Comparison of ENCODE assay signal across 8 mouse cellular contexts in the genomic region with DNA sequence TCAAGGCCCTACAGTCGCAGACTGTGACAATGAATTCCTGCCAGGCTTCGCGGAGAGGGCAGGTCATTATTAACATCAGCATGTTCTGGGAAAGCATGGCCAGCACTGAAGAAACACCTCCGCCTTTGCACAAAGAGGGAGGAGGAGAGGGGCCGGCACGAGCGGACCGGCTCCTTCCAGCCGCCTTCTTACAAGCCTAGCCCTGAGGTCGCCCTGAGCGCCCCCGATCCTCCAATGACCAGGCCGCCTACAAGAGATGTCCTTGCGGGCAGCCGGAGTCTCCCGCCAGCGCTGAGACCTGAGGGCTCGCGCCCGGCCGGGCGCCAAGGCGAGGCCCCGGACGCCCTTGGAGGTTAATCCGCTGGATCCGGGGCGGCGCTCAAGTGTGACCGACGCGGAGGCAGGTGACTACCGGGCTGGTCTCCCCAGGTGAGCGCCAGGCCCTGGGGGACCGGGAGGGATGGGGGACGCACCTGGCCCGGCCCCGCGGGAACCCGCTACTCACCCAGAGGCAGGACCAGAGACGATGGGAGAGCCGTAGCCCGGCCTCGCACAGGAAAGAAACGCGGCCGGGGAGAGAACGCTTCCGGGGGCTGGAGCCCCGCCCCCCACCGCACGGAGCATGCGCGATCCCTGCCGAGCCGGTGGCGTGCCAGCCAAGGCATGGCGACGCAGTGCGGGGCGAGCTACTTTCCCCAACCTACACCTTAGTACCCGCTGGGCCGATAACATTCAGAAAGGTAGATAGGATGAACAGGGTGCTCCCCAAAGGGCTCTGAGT. TPM values are rescaled to one million over a fixed set of nuclear protein-coding genes. Genes with fewer than 3 reads are reported as not detected.
DNase-seq lines count a peak whose midpoint lies in the region; ATAC-seq and TF ChIP-seq lines count a peak whose summit lies in the region.

No protein-coding gene starts in this region.

- H3K9ac ChIP-seq in CH12.LX (ENCODE audit: insufficient read depth, low read depth) = peak overlapping the region; percentile 96
- peak overlapping the region; percentile 95 for H3K9ac ChIP-seq in forebrain, embryonic 12.5 days
- peak overlapping the region; percentile 81 for H3K9ac ChIP-seq in heart, postnatal 0 days (replicated peaks; ENCODE audit: low read depth, low read length)
- H3K9ac ChIP-seq in liver, postnatal 0 days (replicated peaks) = peak overlapping the region; percentile 76
- peak overlapping the region; percentile 94 for H3K9ac ChIP-seq in neural tube, embryonic 14.5 days (replicated peaks; ENCODE audit: low read depth, low read length)

- H3K4me1 ChIP-seq in CH12.LX (ENCODE audit: control insufficient read depth in 1 of 2, insufficient read depth in 2 of 2) = peaks cover 10 to 41% of the 10 kb centered on the region in 2 experiments
- peaks cover 22% of the 10 kb centered on the region for H3K4me1 ChIP-seq in forebrain, embryonic 12.5 days
- H3K4me1 ChIP-seq in heart, postnatal 0 days (ENCODE audit: control insufficient read depth, insufficient read depth) = peaks cover 12% of the 10 kb centered on the region; the same call in 1 of the 2 replicates
- H3K4me1 ChIP-seq in liver, postnatal 0 days (ENCODE audit: insufficient read depth) = peaks cover 12% of the 10 kb centered on the region
- H3K4me1 ChIP-seq in neural tube, embryonic 14.5 days (ENCODE audit: control insufficient read depth, insufficient read depth, low read length) = peaks cover 15% of the 10 kb centered on the region

- TF ChIP-seq POLR2A in CH12.LX (IDR thresholded peaks at IDR 0.05; ENCODE audit: low read depth, low read length) = peak; percentile 93

- no peak for TF ChIP-seq EP300 in CH12.LX (IDR thresholded peaks at IDR 0.05; ENCODE audit: low read length)
- TF ChIP-seq EP300 in heart, postnatal 0 days (IDR thresholded peaks at IDR 0.05; ENCODE audit: low read depth) = no peak
- TF ChIP-seq EP300 in liver, postnatal 0 days (IDR thresholded peaks at IDR 0.05; ENCODE audit: low read depth) = no peak

- no peak for TF ChIP-seq CTCF in CH12.LX (conservative IDR thresholded peaks at IDR 0.05 in 1 of 2, IDR thresholded peaks at IDR 0.05 in 1 of 2; ENCODE audit: low read depth in 2 of 2, low read length in 2 of 2)
- no peak for TF ChIP-seq CTCF in heart, postnatal 0 days (IDR thresholded peaks at IDR 0.05; ENCODE audit: low read depth)
- TF ChIP-seq CTCF in liver, postnatal 0 days (IDR thresholded peaks at IDR 0.05; ENCODE audit: low read depth) = no peak

- in situ Hi-C loops in CH12.LX (cut with MboI; ENCODE audit: low pct_ligation_motif_present, low pct_unique_long_range_greater_than_20kb, low sequenced_read_pairs) = loop anchor here (5.0 to 10.0 kb wide), 2 partner anchors 515 to 653 kb away; no protein-coding TSS in a partner anchor

- no peaks in the 10 kb centered on the region for H3K9me3 ChIP-seq in CH12.LX (replicated peaks; ENCODE audit: low read length)
- H3K9me3 ChIP-seq in forebrain, embryonic 12.5 days = no peaks in the 10 kb centered on the region
- no peaks in the 10 kb centered on the region for H3K9me3 ChIP-seq in heart, postnatal 0 days (replicated peaks; ENCODE audit: control insufficient read depth, low read length)
- H3K9me3 ChIP-seq in liver, postnatal 0 days (ENCODE audit: low read length) = no peaks in the 10 kb centered on the region
- H3K9me3 ChIP-seq in neural tube, embryonic 14.5 days (ENCODE audit: control insufficient read depth, low read length) = no peaks in the 10 kb centered on the region

- no peaks in the 10 kb centered on the region for H3K27me3 ChIP-seq in CH12.LX (replicated peaks)
- no peaks in the 10 kb centered on the region for H3K27me3 ChIP-seq in forebrain, embryonic 12.5 days
- H3K27me3 ChIP-seq in heart, postnatal 0 days (ENCODE audit: control insufficient read depth, insufficient read depth, low read length) = no peaks in the 10 kb centered on the region
- H3K27me3 ChIP-seq in liver, postnatal 0 days (ENCODE audit: insufficient read depth, low read length) = no peaks in the 10 kb centered on the region
- H3K27me3 ChIP-seq in neural tube, embryonic 14.5 days (ENCODE audit: control insufficient read depth, insufficient read depth, low read length) = no peaks in the 10 kb centered on the region

- peak overlapping the region; percentile 68 to 80 (median 68) for H3K4me3 ChIP-seq in CH12.LX (replicated peaks in 1 of 3; ENCODE audit: low read depth in 2 of 3, low read length in 2 of 3, poor library complexity in 1 of 3)
- peak overlapping the region; percentile 89 for H3K4me3 ChIP-seq in forebrain, embryonic 12.5 days (replicated peaks)
- peak overlapping the region; percentile 95 for H3K4me3 ChIP-seq in heart, postnatal 0 days (ENCODE audit: low read depth, low read length)
- peak overlapping the region; percentile 67 for H3K4me3 ChIP-seq in liver, postnatal 0 days (ENCODE audit: low read depth, low read length)
- peak overlapping the region; percentile 97 for H3K4me3 ChIP-seq in neural tube, embryonic 14.5 days (ENCODE audit: low read depth, low read length)

- TF ChIP-seq RAD21 in CH12.LX (IDR thresholded peaks at IDR 0.05; ENCODE audit: low read depth, low read length) = no peak

- peak overlapping the region; percentile 98 for H3K27ac ChIP-seq in CH12.LX (ENCODE audit: insufficient read depth, low read depth)
- H3K27ac ChIP-seq in forebrain, embryonic 12.5 days = peak overlapping the region; percentile 93
- H3K27ac ChIP-seq in heart, postnatal 0 days (ENCODE audit: low read depth) = peak overlapping the region; percentile 94
- peak overlapping the region; percentile 89 for H3K27ac ChIP-seq in liver, postnatal 0 days (ENCODE audit: low read depth)
- H3K27ac ChIP-seq in neural tube, embryonic 14.5 days (ENCODE audit: low read depth, low read length) = peak overlapping the region; percentile 93

- H3K4me2 ChIP-seq in CH12.LX (ENCODE audit: insufficient read depth, low read depth, poor library complexity, severe bottlenecking) = peak overlapping the region; percentile 57
- H3K4me2 ChIP-seq in forebrain, embryonic 12.5 days = peak overlapping the region; percentile 73
- H3K4me2 ChIP-seq in heart, postnatal 0 days (ENCODE audit: low read depth, low read length) = peak overlapping the region; percentile 78
- H3K4me2 ChIP-seq in liver, postnatal 0 days (ENCODE audit: low read depth, low read length) = peak overlapping the region; percentile 83
- peak overlapping the region; percentile 82 for H3K4me2 ChIP-seq in neural tube, embryonic 14.5 days (ENCODE audit: low read depth, low read length)

- ATAC-seq in forebrain, embryonic 12.5 days (ENCODE audit: low FRiP score) = peak; percentile 97
- peak; percentile 95 for ATAC-seq in heart, postnatal 0 days (ENCODE audit: insufficient read depth, low read depth)
- ATAC-seq in liver, postnatal 0 days = peak; percentile 97
- ATAC-seq in neural tube, embryonic 14.5 days (ENCODE audit: low read depth) = peak; percentile 97

- under 1% methylated on average over 59 of the region's 63 CpGs for WGBS in forebrain, embryonic 12.5 days
- under 1% methylated on average over 63 of the region's 63 CpGs for WGBS in heart, postnatal 0 days
- under 1% methylated on average over 63 of the region's 63 CpGs for WGBS in large intestine, adult 2 months
- under 1% methylated on average over 63 of the region's 63 CpGs for WGBS in liver, postnatal 0 days (ENCODE audit: insufficient replicate concordance)
- under 1% methylated on average over 60 of the region's 63 CpGs for WGBS in neural tube, embryonic 14.5 days

- peaks cover 4 to 10% of the 10 kb centered on the region in 2 experiments for H3K36me3 ChIP-seq in CH12.LX (replicated peaks in 1 of 2; ENCODE audit: control insufficient read depth in 1 of 2, insufficient read depth in 1 of 2, low read length in 1 of 2)
- peaks cover 4% of the 10 kb centered on the region; the same call in 1 of the 2 replicates for H3K36me3 ChIP-seq in forebrain, embryonic 12.5 days (replicated peaks)
- no peaks in the 10 kb centered on the region for H3K36me3 ChIP-seq in heart, postnatal 0 days (replicated peaks; ENCODE audit: control insufficient read depth, insufficient read depth, low read length)
- no peaks in the 10 kb centered on the region for H3K36me3 ChIP-seq in liver, postnatal 0 days (replicated peaks; ENCODE audit: insufficient read depth, low read length)
- H3K36me3 ChIP-seq in neural tube, embryonic 14.5 days (ENCODE audit: control insufficient read depth, insufficient read depth, low read length) = no peaks in the 10 kb centered on the region

- dilution Hi-C loops in CH12.LX (cut with MboI; ENCODE audit: extremely low pct_ligation_motif_present, extremely low pct_unique_long_range_greater_than_20kb, low sequenced_read_pairs) = no loop called here

- H3K79me2 ChIP-seq in CH12.LX (replicated peaks; ENCODE audit: control insufficient read depth, extremely low read depth, insufficient read depth, poor library complexity, severe bottlenecking) = peaks cover 42% of the 10 kb centered on the region

- DNase-seq in CH12.LX (ENCODE audit: extremely low read depth) = peak; percentile 88
- peak; percentile 66 for DNase-seq in c-Kit-positive CD71-positive TER-119-negative erythroid progenitor cells, embryonic 14.5 days (ENCODE audit: low read depth)
- DNase-seq in heart, postnatal 0 days (ENCODE audit: low spot score) = peak; percentile 75
- peak; percentile 61 for DNase-seq in large intestine, adult 2 months (ENCODE audit: low read depth, low spot score)
- peak; percentile 94 for DNase-seq in liver, postnatal 0 days
- DNase-seq in testis, postnatal 10 days (ENCODE audit: low spot score) = peak; percentile 96

RNA-seq across cellular contexts. Expression of gene Atad1, which starts 27.6 kb away (rescaled TPM):
- 78.5 TPM in 2 replicates for total RNA-seq in CH12.LX (2012; rRNA removed)
- 252 and 268 TPM in 2 replicates for total RNA-seq in CH12.LX (2014; rRNA removed)
- polyA plus RNA-seq in CH12.LX (2012; ENCODE audit: insufficient read length, low read depth) = 78.9 and 103 TPM in 2 replicates
- 98.4 and 98.9 TPM in 2 replicates for polyA plus RNA-seq in forebrain, embryonic 12.5 days (2016; fragmentation: Nextera tagmentation; extraction: Ambion mirVana)
- total RNA-seq in heart, postnatal 0 days (2014; rRNA removed; ENCODE audit: low replicate concordance) = 107 and 138 TPM in 2 replicates
- polyA plus RNA-seq in heart, postnatal 0 days (2015; fragmentation: Nextera tagmentation; extraction: Ambion mirVana) = 55.5 and 61.5 TPM in 2 replicates
- 11.5 and 16.1 TPM in 2 replicates for polyA plus RNA-seq in large intestine, adult 2 months (2012; rRNA removed)
- 25.9 and 26.0 TPM in 2 replicates for polyA plus RNA-seq in liver, postnatal 0 days (2015; fragmentation: Nextera tagmentation; extraction: Ambion mirVana)
- 132 and 140 TPM in 2 replicates for polyA plus RNA-seq in neural tube, embryonic 14.5 days (2014; fragmentation: Nextera tagmentation; extraction: Ambion mirVana)

RNA-seq across cellular contexts. Expression of gene Pten, which starts 45.3 kb away (rescaled TPM):
- total RNA-seq in CH12.LX (2012; rRNA removed) (24.1 and 28.9 TPM in 2 replicates), CH12.LX (2014; rRNA removed) (41.5 and 47.5 TPM in 2 replicates)
- 30.7 and 36.8 TPM in 2 replicates for polyA plus RNA-seq in CH12.LX (2012; ENCODE audit: insufficient read length, low read depth)
- polyA plus RNA-seq in forebrain, embryonic 12.5 days (2016; fragmentation: Nextera tagmentation; extraction: Ambion mirVana) = 14.0 and 14.3 TPM in 2 replicates
- 34.0 and 39.7 TPM in 2 replicates for total RNA-seq in heart, postnatal 0 days (2014; rRNA removed; ENCODE audit: low replicate concordance)
- polyA plus RNA-seq in heart, postnatal 0 days (2015; fragmentation: Nextera tagmentation; extraction: Ambion mirVana) = 4.4 and 5.0 TPM in 2 replicates
- polyA plus RNA-seq in large intestine, adult 2 months (2012; rRNA removed) = 7.7 and 13.4 TPM in 2 replicates
- 5.1 and 5.9 TPM in 2 replicates for polyA plus RNA-seq in liver, postnatal 0 days (2015; fragmentation: Nextera tagmentation; extraction: Ambion mirVana)
- polyA plus RNA-seq in neural tube, embryonic 14.5 days (2014; fragmentation: Nextera tagmentation; extraction: Ambion mirVana) = 19.9 and 28.3 TPM in 2 replicates

Comparison
In these comparisons a context has a peak if more than half of its experiments do, and no peak if none do; other contexts are left out.
1. Peak in every context shown above with its lines: DNase-seq, ATAC-seq, H3K4me3 ChIP-seq and H3K27ac ChIP-seq.